Mouse (Mus musculus) erythroblast, embryonic 14.5 days (primary cell): Measurements from ENCODE around the gene Nacc2.

Experiments used
- GATA1 ChIP-seq: IDR thresholded peaks from 2 replicates; pipeline ENCODE4 v1.6.1; 2012; ENCODE audit warnings: low read length, inconsistent platforms, mixed read lengths
- TAL1 ChIP-seq: IDR thresholded peaks from 3 replicates; pipeline ENCODE4 v1.6.1; 2012; ENCODE audit warnings: low read length, inconsistent platforms, mixed read lengths

- TF ChIP-seq TAL1 (no peak), GATA1 (no peak)
Measured at GRCm38 (mm10) chr2:26140292-26140819, 17.3 kb upstream of the Nacc2 start.
